Mouse (Mus musculus): Measurements from ENCODE around the gene Ip6k1.

Ip6k1 gene

DNA sequence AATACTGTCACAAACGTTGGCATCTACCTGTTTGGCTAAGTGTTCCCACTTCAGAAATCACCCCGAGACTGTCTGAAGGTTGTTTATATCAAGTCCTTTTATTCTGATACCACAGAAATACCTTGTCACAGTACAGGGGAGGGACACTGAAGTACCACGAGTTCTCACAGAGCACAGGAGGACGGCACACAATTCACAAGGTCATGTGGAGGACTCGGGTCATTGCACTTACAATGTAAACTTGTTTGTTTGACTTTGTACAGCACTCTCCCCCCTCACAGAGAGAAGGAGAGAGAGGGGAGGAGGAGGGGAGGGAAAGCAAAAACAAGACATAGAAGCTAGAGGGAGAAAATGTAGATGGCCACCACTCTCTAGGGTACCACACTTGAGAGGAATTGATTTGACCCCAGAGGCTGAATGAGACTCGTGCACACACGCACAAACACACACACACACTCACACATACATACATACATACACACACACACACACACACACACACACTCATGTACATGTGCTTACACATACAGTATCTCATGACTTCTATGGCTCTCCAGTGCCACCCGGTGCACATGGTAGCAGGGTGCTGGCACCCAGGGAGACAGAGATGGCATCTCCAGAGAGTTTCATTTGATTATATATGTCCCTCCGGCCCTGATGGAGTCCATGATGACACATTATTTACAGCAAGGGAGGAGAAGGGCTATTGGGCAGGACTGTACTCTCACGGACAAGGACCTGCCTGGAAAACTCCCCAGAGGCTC lies 93.8 kb downstream of the Ip6k1 start:
- DNase-seq (ENCODE audit: low spot score), result no peak

Measured in T-cell, adult 2 months (primary cell).